Mouse (Mus musculus): ENCODE results near the gene Ccdc170. TPM values are rescaled to one million over a fixed set of nuclear protein-coding genes. Genes with fewer than 3 reads are reported as not detected.
"Not testable (repeated sequence)": the region's sequence is repeated elsewhere in the genome, so short reads cannot be mapped to it uniquely, and the experiment has no call there.

The Ccdc170 gene
- polyA plus RNA-seq, 1 experiment = 3.8 TPM

DNA sequence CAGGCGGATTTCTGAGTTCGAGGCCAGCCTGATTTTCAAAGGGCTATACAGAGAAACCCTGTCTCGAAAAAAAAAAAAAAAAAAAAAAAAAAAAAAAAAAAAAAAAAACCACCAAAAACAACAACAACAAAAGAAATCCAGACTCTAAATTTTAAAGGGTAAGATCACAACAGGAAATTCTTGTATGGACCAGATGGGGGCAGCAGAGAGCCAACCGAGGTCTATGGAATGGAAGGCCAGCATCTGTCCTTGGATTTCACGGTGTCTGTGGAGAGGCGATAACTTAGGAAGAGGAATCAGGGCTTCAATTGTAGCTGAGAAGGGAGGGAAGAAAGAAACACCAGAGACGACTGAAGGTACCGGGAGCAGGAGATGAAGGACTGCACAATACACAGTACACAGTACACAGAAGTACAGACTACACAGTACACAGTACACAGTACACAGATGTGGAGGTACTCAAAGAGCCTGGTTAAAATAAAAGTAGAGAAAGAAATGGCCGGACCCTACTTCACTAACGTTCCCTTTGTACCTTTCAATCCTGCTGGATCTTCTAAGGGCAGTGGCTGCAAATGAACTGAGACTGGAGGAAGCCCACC lies 116.0 kb downstream of the Ccdc170 start:
- H3K4me3 ChIP-seq (ENCODE audit: insufficient read depth, low read depth, low read length) = no peak overlapping the region
- no peaks in the 10 kb centered on the region for H3K27me3 ChIP-seq (replicated peaks; ENCODE audit: control insufficient read depth, insufficient read depth, low read length)
- peak; percentile 70 for DNase-seq
- WGBS = 60% methylated on average over 10 of the region's 10 CpGs
- H3K27ac ChIP-seq (ENCODE audit: insufficient read depth, low read depth, low read length) = no peak overlapping the region
- no peaks in the 10 kb centered on the region for H3K4me1 ChIP-seq (ENCODE audit: control insufficient read depth, insufficient read depth, low read length)
- TF ChIP-seq POLR2A (IDR thresholded peaks at IDR 0.05; ENCODE audit: low read depth, low read length) (no peak), CTCF (conservative IDR thresholded peaks at IDR 0.05; ENCODE audit: insufficient read depth, insufficient read length, low read depth, low read length) (peak; percentile 76)
- H3K36me3 ChIP-seq (ENCODE audit: control insufficient read depth, insufficient read depth, low read length) = no peaks in the 10 kb centered on the region

DNA sequence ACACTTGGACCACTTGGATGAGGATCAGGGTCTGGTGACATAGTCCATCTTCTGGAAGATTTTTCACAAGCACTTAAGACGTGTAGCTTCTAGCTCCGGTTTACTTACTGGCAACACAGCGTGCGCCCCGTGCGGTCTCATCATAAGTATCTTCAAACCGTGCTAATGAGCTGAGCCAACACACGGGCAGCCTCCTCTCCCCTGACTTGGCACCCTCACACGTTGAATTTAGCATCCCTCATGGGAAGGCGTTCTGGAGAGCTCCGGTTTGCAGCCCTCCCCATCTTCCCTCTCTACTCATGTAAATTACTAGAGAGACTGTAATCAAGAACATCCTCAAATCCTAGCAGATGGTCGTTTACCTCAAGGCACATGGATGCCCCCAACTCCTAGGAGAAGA lies 116.6 kb downstream of the Ccdc170 start:
- no peak for DNase-seq
- H3K4me3 ChIP-seq (ENCODE audit: insufficient read depth, low read depth, low read length) = no peak overlapping the region
- no peaks in the 10 kb centered on the region for H3K27me3 ChIP-seq (replicated peaks; ENCODE audit: control insufficient read depth, insufficient read depth, low read length)
- no peak overlapping the region for H3K27ac ChIP-seq (ENCODE audit: insufficient read depth, low read depth, low read length)
- 87% methylated on average over 12 of the region's 12 CpGs for WGBS
- TF ChIP-seq CTCF (conservative IDR thresholded peaks at IDR 0.05; ENCODE audit: insufficient read depth, insufficient read length, low read depth, low read length) (no peak), POLR2A (IDR thresholded peaks at IDR 0.05; ENCODE audit: low read depth, low read length) (no peak)
- H3K36me3 ChIP-seq (ENCODE audit: control insufficient read depth, insufficient read depth, low read length) = no peaks in the 10 kb centered on the region
- H3K4me1 ChIP-seq (ENCODE audit: control insufficient read depth, insufficient read depth, low read length) = no peaks in the 10 kb centered on the region

DNA sequence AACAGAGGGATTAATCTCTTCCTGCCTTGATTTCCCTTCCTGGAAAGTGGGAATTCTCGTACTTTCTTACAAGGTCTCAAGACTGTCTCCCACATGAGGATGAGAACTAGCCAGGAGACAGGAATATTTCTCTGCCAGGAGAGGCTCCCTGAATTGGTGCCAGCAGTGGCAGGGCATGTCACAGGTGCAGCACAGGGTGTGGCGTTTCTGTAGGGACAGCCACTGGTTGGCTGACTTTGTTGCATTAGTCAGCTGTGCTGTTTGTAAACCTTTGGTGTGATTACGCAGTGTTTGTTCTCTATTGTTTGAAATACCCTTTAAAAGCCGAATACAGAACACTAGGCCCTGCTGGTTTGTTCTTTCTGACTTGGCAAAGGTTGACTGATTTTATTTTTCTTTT lies 117.3 kb downstream of the Ccdc170 start:
- TF ChIP-seq CTCF (conservative IDR thresholded peaks at IDR 0.05; ENCODE audit: insufficient read depth, insufficient read length, low read depth, low read length) = no peak
- TF ChIP-seq POLR2A (IDR thresholded peaks at IDR 0.05; ENCODE audit: low read depth, low read length) = no peak
- no peak overlapping the region for H3K27ac ChIP-seq (ENCODE audit: insufficient read depth, low read depth, low read length)
- 72% methylated on average over 4 of the region's 4 CpGs for WGBS

DNA sequence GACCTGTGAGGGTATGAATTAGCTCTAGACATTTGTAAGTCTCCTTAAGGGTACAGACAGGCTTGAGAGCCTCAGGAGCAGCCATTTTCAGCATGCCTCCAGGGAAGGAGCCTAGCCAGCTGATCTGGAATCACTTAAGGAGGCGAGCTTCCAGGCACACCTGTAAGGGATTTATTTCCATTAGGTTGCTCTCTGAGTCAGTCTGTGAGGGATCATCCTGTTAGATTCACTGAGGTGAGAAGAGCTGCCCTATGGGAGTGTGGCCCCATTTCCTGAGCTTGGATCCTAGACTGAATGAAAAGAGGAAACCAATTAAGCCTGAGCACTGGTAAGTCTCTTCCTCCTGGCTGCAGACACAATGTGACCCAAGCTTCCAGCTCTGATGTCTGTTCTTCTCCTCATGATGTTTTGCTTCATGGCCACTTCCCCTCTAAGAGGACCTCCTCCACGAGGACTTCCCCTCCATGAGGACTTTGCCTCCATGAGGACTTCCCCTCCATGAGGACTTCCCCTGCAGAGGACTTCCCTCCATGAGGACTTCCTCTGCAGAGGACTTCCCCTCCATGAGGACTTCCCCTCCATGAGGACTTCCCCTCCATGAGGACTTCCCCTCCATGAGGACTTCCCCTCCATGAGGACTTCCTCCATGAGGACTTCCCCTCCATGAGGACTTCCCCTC lies 118.6 kb downstream of the Ccdc170 start:
- Histone ChIP-seq H3K36me3 (ENCODE audit: control insufficient read depth, insufficient read depth, low read length) (no peaks in the 10 kb centered on the region), H3K27ac (ENCODE audit: insufficient read depth, low read depth, low read length) (no peak overlapping the region), H3K27me3 (replicated peaks; ENCODE audit: control insufficient read depth, insufficient read depth, low read length) (no peaks in the 10 kb centered on the region), H3K4me3 (ENCODE audit: insufficient read depth, low read depth, low read length) (no peak overlapping the region), H3K4me1 (ENCODE audit: control insufficient read depth, insufficient read depth, low read length) (no peaks in the 10 kb centered on the region)
- 75% methylated on average over 2 of the region's 2 CpGs for WGBS
- TF ChIP-seq CTCF (conservative IDR thresholded peaks at IDR 0.05; ENCODE audit: insufficient read depth, insufficient read length, low read depth, low read length) (no peak), POLR2A (IDR thresholded peaks at IDR 0.05; ENCODE audit: low read depth, low read length) (no peak)
- DNase-seq = no peak

More for the DNA sequence above, 117.3 kb downstream of the Ccdc170 start:
- DNase-seq = peak; percentile 15
- Histone ChIP-seq H3K36me3 (ENCODE audit: control insufficient read depth, insufficient read depth, low read length) (no peaks in the 10 kb centered on the region), H3K4me3 (ENCODE audit: insufficient read depth, low read depth, low read length) (no peak overlapping the region), H3K27me3 (replicated peaks; ENCODE audit: control insufficient read depth, insufficient read depth, low read length) (no peaks in the 10 kb centered on the region), H3K4me1 (ENCODE audit: control insufficient read depth, insufficient read depth, low read length) (no peaks in the 10 kb centered on the region)

DNA sequence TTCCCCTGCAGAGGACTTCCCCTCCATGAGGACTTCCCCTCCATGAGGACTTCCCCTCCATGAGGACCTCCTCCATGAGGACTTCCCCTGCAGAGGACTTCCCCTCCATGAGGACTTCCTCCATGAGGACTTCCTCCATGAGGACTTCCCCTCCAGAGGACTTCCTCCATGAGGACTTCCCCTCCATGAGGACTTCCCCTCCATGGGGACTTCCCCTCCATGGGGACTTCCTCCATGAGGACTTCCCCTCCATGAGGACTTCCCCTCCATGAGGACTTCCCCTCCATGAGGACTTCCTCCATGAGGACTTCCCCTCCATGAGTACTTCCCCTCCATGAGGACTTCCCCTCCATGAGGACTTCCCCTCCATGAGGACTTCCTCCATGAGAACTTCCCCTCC lies 119.3 kb downstream of the Ccdc170 start:
- not testable (repeated sequence) for H3K27ac ChIP-seq (ENCODE audit: insufficient read depth, low read depth, low read length); H3K4me1 ChIP-seq (ENCODE audit: control insufficient read depth, insufficient read depth, low read length); DNase-seq; H3K27me3 ChIP-seq (replicated peaks; ENCODE audit: control insufficient read depth, insufficient read depth, low read length); H3K36me3 ChIP-seq (ENCODE audit: control insufficient read depth, insufficient read depth, low read length); H3K4me3 ChIP-seq (ENCODE audit: insufficient read depth, low read depth, low read length)

DNA sequence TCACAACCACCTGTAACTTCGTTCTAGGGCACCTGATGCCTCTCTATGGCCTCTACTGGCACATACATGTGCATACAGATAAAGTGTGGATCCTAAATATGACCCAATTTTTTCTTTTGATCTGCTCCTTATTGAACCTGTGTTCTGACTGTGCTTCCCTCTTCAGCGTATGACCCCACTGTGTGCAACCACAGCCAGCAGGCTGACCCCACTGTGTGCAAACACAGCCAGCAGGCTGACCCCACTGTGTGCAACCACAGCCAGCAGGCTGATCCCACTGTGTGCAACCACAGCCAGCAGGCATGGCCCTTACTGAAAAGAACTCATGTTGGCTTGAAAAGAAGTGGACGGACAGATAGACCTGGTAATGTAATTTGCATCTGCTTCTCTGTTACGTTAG lies 120.2 kb downstream of the Ccdc170 start:
- Histone ChIP-seq H3K27me3 (replicated peaks; ENCODE audit: control insufficient read depth, insufficient read depth, low read length) (no peaks in the 10 kb centered on the region), H3K36me3 (ENCODE audit: control insufficient read depth, insufficient read depth, low read length) (no peaks in the 10 kb centered on the region), H3K27ac (ENCODE audit: insufficient read depth, low read depth, low read length) (no peak overlapping the region), H3K4me3 (ENCODE audit: insufficient read depth, low read depth, low read length) (no peak overlapping the region), H3K4me1 (ENCODE audit: control insufficient read depth, insufficient read depth, low read length) (no peaks in the 10 kb centered on the region)
- no peak for TF ChIP-seq POLR2A (IDR thresholded peaks at IDR 0.05; ENCODE audit: low read depth, low read length)
- no peak for TF ChIP-seq CTCF (conservative IDR thresholded peaks at IDR 0.05; ENCODE audit: insufficient read depth, insufficient read length, low read depth, low read length)
- DNase-seq = no peak
- 80% methylated on average over 4 of the region's 4 CpGs for WGBS

DNA sequence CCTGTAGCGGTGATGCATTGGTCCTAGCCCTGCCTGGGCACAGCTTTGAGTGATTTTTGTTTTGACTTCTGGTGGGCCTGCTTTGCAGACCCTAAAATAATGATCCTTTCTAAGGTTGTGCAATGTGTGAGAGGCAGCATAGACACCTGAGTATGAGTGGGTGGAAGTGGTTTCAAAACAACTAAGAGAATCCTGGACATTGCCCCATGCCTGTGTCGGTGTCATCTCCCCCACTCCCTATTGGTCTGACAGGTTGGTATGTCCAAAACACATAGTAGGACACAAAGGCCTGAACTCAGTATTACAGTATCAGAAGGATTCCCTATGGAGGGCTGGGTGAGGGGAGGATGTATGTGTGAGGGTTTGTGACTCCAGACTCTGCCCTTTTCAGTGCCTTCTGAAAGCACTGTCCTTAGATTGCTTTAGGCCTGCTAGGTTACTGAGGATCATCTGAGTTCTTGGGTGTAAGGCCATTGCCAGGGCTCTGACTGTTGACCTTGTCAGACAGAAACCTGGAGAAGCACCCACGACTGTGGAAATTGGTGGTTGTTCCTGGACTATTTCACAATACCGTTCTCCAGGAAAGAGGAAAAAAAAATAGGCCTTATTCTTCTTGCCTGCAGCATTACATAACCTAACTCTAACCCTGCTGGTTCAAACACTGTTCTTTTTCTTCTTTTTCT lies 122.4 kb downstream of the Ccdc170 start:
- H3K27me3 ChIP-seq (replicated peaks; ENCODE audit: control insufficient read depth, insufficient read depth, low read length) = no peaks in the 10 kb centered on the region
- H3K27ac ChIP-seq (ENCODE audit: insufficient read depth, low read depth, low read length) = no peak overlapping the region
- no peak overlapping the region for H3K4me3 ChIP-seq (ENCODE audit: insufficient read depth, low read depth, low read length)
- TF ChIP-seq CTCF (conservative IDR thresholded peaks at IDR 0.05; ENCODE audit: insufficient read depth, insufficient read length, low read depth, low read length) (no peak), POLR2A (IDR thresholded peaks at IDR 0.05; ENCODE audit: low read depth, low read length) (no peak)
- 69% methylated on average over 4 of the region's 4 CpGs for WGBS
- H3K36me3 ChIP-seq (ENCODE audit: control insufficient read depth, insufficient read depth, low read length) = no peaks in the 10 kb centered on the region
- no peaks in the 10 kb centered on the region for H3K4me1 ChIP-seq (ENCODE audit: control insufficient read depth, insufficient read depth, low read length)
- peak; percentile 38 for DNase-seq

All from kidney, adult 2 months (tissue).